Mouse (Mus musculus) myocyte (in vitro differentiated cells): ENCODE measurements around the gene Med16. TPM values are rescaled to one million over a fixed set of nuclear protein-coding genes. Genes with fewer than 3 reads are reported as not detected.

Experiments
- H3K27me3 ChIP-seq: one replicate; pipeline ENCODE4 v1.6.1; 2011; ENCODE audit not compliant: control insufficient read depth, insufficient read depth, insufficient read length
- H3K36me3 ChIP-seq: one replicate; pipeline ENCODE4 v1.6.1; 2011; ENCODE audit not compliant: control insufficient read depth, insufficient read depth
- H3K4me2 ChIP-seq: one replicate; pipeline ENCODE4 v1.6.1; 2011; ENCODE audit warnings: low read depth, control low read depth
- H3K4me3 ChIP-seq: one replicate; pipeline ENCODE4 v1.5.1; 2011; ENCODE audit warnings: mild to moderate bottlenecking, control low read depth, moderate library complexity
- H3K79me2 ChIP-seq: one replicate; pipeline ENCODE4 v1.6.1; 2011; ENCODE audit not compliant: control insufficient read depth, insufficient read depth
- H3ac ChIP-seq: one replicate; pipeline ENCODE4 v1.6.1; 2011; ENCODE audit not compliant: control insufficient read depth, insufficient read length
- CEBPB ChIP-seq: IDR thresholded peaks from 2 replicates; pipeline ENCODE4 v1.6.1; 2011; ENCODE audit warnings: mild to moderate bottlenecking, moderate library complexity; ENCODE audit not compliant: poor library complexity, insufficient read depth, severe bottlenecking
- E2F4 ChIP-seq: IDR thresholded peaks from one replicate; pipeline ENCODE4 v1.6.1; 2011; ENCODE audit warnings: mild to moderate bottlenecking, control low read depth, moderate library complexity; ENCODE audit not compliant: insufficient read depth
- MAX ChIP-seq: IDR thresholded peaks from one replicate; pipeline ENCODE4 v1.6.1; 2011; ENCODE audit warnings: low read depth, mild to moderate bottlenecking, control low read depth
- MYOD1 ChIP-seq, 3 experiments: IDR thresholded peaks; one replicate each; pipeline ENCODE4 v1.6.1; 2011; ENCODE audit warnings: control low read depth in 2 of 3, low read depth in 2 of 3, mild to moderate bottlenecking in 2 of 3, moderate library complexity in 1 of 3; ENCODE audit not compliant: insufficient read length in 2 of 3, control insufficient read depth in 1 of 3
- MYOG ChIP-seq, 3 experiments: IDR thresholded peaks; one replicate each; pipeline ENCODE4 v1.6.1; 2011; ENCODE audit warnings: control low read depth in 2 of 3, low read depth in 2 of 3, mild to moderate bottlenecking in 2 of 3; ENCODE audit not compliant: insufficient read length in 2 of 3, control insufficient read depth in 1 of 3, insufficient read depth in 1 of 3
- POLR2A ChIP-seq: IDR thresholded peaks from one replicate; pipeline ENCODE4 v1.6.1; 2011; ENCODE audit warnings: low read depth, mild to moderate bottlenecking, control low read depth, moderate library complexity; ENCODE audit not compliant: insufficient read length
- POLR2AphosphoS2 ChIP-seq: IDR thresholded peaks from one replicate; pipeline ENCODE4 v1.6.1; 2011; ENCODE audit warnings: low read depth, control low read depth; ENCODE audit not compliant: insufficient read length
- REST ChIP-seq: IDR thresholded peaks from one replicate; pipeline ENCODE4 v1.6.1; 2011; ENCODE audit warnings: mild to moderate bottlenecking, control low read depth, moderate library complexity; ENCODE audit not compliant: insufficient read depth, insufficient read length
- SRF ChIP-seq: IDR thresholded peaks from one replicate; pipeline ENCODE4 v1.6.1; 2011; ENCODE audit warnings: low read depth; ENCODE audit not compliant: control insufficient read depth, insufficient read length
- TCF12 ChIP-seq: IDR thresholded peaks from one replicate; pipeline ENCODE4 v1.6.1; 2011; ENCODE audit warnings: mild to moderate bottlenecking, control low read depth; ENCODE audit not compliant: poor library complexity, insufficient read depth, severe bottlenecking
- TCF3 ChIP-seq: IDR thresholded peaks from one replicate; pipeline ENCODE4 v1.6.1; 2011; ENCODE audit warnings: low read depth, control low read depth; ENCODE audit not compliant: insufficient read length
- USF1 ChIP-seq: IDR thresholded peaks from one replicate; pipeline ENCODE4 v1.6.1; 2011; ENCODE audit warnings: low read depth, mild to moderate bottlenecking, control low read depth, moderate library complexity
- polyA plus RNA-seq: library from polyadenylated mRNA; unstranded; fragments of >200 nt; fragmentation: generic; extraction: Trizol; gene quantifications from one replicate; pipeline ENCODE4 v1.2.1, GENCODE M21; 2012; ENCODE audit warnings: missing spikeins

Gene Med16
- polyA plus RNA-seq, 1 experiment = 31.4 TPM

DNA sequence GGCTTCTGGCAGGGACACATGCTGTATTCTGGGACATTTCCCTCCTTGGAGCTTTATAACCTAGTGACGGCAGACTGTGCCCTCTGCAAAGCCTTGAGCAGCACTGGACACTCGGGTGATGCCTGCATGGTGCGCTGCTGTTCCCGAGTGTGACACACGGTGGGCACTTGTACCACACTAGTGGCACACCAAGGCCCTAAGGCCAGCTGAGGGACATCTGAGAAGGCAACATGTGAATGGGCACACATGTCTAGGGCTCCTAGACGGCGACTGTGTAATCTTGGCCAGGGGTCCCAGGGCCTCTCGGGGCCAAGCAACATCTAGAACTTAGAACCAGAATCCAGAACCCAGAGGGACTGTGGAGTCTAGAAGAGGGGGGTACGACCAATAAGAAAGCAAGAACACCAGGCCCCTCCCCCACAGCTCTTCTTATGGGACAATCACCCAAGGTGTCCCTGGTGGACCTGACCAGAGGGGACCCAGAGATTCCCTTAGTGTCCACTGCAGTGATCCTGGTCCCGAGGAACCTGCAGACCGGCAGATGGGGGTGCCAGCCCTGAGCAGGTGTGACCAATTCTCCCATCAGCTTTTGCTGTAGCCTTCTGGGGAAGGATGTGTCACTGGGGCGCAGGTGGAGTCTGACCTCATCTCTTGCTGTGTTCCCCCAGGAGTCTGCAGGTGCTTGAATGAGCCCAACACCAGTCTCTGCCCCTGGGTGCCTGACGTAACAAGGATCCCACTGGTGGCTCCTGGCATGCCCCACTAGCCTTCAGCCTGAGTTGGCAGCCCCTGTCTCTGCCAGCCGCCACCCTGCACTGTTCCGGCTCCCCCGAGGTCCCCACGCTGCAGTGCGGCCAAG is 21.5 kb upstream of the Med16 start:
- peaks cover 5% of the 10 kb centered on the region for H3K36me3 ChIP-seq
- no peak overlapping the region for H3K4me2 ChIP-seq
- H3K79me2 ChIP-seq = peaks cover 4% of the 10 kb centered on the region
- H3K4me3 ChIP-seq = no peak overlapping the region
- H3K27me3 ChIP-seq = no peaks in the 10 kb centered on the region
- no peak overlapping the region for H3ac ChIP-seq
- TF ChIP-seq MAX (no peak), REST (no peak), POLR2AphosphoS2 (no peak), USF1 (no peak), MYOD1 (IDR thresholded peaks at IDR 0.05; ENCODE audit: control insufficient read depth in 1 of 3, insufficient read length in 2 of 3, low read depth in 2 of 3) (no peak), SRF (no peak), TCF12 (no peak), CEBPB (no peak), MYOG (IDR thresholded peaks at IDR 0.05; ENCODE audit: control insufficient read depth in 1 of 3, insufficient read depth in 1 of 3, insufficient read length in 2 of 3, low read depth in 2 of 3) (no peak), E2F4 (no peak), TCF3 (no peak), POLR2A (no peak)

DNA sequence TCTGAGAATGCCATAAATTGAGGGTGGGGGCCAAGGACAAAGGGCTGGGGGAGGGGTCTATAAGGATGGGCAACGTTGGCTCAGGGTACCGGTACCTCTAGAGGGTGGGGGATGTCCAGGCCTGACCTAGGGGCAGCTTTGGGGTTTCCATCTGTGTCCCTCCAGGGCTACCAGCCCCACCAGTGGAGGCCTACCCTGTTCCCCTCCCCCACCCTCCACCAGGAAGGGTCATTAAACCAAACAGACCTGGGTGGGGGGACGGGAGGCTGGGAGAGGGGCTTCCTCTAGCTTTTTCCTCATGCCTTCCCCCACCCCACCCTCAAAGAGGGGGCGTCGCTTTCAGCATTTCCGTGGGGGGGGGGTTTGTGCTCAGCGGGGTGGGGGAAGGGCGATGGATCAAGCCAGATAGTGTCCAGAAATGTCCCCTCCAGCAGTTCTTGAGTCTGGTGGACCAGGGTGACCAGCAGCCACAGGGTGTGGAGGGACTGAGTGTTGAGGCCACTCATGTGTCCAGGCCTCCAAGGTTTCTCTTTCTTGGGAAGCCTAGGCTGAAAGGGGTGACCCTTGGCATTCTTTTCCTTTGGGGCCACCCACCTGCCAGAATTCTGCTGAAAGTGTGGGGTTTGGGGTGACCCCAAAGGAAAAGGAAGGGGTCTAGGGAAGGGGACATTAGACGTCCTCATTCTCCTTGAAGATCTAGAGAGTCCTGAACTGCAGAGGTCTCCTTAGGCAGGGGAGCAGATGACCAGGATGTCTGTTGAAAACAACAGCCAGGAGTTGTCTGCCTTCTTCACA is 20.4 kb upstream of the Med16 start:
- peak overlapping the region; percentile 96 for H3K4me3 ChIP-seq
- no peak overlapping the region for H3ac ChIP-seq

DNA sequence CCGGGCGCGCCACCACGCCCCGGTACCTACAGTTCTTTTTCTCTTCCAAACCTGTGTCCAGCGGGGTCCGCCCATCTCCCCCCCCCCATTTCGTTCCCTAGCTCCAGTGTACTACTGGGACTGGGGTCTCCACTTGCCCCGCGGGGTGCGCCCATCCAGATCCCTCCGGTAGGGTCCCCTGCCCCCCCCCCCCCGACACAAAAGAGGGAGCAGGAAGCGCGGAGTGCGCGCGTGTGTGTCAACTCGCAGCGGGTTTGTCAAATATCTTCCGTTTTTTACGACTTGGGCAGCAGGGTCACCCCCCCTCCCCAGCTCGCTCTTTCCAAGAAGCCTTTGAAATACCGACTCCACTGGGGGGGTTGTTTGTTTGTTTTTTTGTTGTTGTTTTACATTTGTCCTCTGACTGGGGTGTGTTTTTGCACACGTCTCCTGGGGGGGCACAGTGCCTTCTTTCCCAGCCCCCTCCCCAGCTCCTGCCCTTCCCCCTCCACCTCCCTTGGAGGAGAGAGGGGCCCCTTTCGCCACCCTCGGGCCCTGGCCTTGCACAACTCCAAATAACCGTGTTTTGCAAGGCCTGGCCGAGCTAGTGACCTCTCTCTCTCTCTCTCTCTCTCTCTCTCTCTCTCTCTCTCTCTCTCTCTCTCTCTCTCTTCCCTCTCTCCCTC is 19.4 kb upstream of the Med16 start:
- TF ChIP-seq USF1 (no peak), REST (no peak), POLR2AphosphoS2 (no peak), TCF12 (no peak), POLR2A (no peak), MYOD1 (IDR thresholded peaks at IDR 0.05; ENCODE audit: control insufficient read depth in 1 of 3, insufficient read length in 2 of 3, low read depth in 2 of 3) (no peak), E2F4 (no peak), MYOG (IDR thresholded peaks at IDR 0.05; ENCODE audit: control insufficient read depth in 1 of 3, insufficient read depth in 1 of 3, insufficient read length in 2 of 3, low read depth in 2 of 3) (no peak), CEBPB (no peak), TCF3 (no peak), MAX (no peak), SRF (no peak)
- H3K27me3 ChIP-seq = no peaks in the 10 kb centered on the region
- H3ac ChIP-seq = peak overlapping the region; percentile 12
- H3K79me2 ChIP-seq = peaks cover 4% of the 10 kb centered on the region
- peak overlapping the region; percentile 99 for H3K4me2 ChIP-seq
- peaks cover 5% of the 10 kb centered on the region for H3K36me3 ChIP-seq
- H3K4me3 ChIP-seq = peak overlapping the region; percentile 96

More for the DNA sequence above, 20.4 kb upstream of the Med16 start:
- Histone ChIP-seq H3K36me3 (peaks cover 5% of the 10 kb centered on the region), H3K4me2 (no peak overlapping the region), H3K79me2 (peaks cover 4% of the 10 kb centered on the region), H3K27me3 (no peaks in the 10 kb centered on the region)
- no peak for TF ChIP-seq E2F4
- no peak for TF ChIP-seq POLR2AphosphoS2
- TF ChIP-seq REST = no peak
- no peak for TF ChIP-seq TCF12
- TF ChIP-seq USF1 = no peak
- no peak for TF ChIP-seq TCF3
- TF ChIP-seq SRF = no peak
- no peak for TF ChIP-seq CEBPB
- no peak for TF ChIP-seq POLR2A

DNA sequence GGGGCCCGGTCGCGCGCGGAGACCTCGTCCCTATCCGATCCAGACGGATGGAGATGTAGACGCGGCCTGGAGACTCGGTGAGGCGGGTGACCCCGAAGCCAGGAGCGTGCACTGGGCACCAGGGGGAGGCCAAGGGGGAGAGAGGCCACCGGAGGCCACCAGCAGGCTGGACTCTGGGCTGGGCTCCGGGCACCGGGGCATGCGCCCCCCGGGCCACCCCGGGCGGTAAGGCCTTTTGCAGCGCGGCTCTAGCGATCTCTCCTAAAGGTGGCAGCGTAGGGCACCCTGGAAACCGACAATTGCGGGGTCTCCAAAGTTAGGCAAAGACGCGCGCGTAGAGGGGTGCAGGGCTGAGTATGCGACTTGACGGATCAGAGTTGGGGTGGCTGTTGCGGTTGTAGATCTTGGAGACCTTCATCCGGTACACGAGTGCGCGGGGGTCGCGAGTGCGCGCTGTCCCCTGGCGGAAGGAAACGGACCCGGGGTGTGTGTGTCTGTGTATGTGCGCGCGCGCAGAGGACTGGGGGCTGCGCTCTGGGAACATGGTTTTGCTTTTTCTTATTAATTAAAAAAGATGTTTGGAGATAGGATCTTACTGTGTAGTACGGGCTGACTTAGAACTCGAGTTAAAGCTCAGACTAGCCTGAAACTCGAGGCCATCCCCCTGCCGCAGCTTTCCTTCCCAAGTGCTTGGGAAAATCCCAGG is 18.8 kb upstream of the Med16 start:
- peaks cover 4% of the 10 kb centered on the region for H3K79me2 ChIP-seq
- TF ChIP-seq MAX (no peak), MYOD1 (IDR thresholded peaks at IDR 0.05; ENCODE audit: control insufficient read depth in 1 of 3, insufficient read length in 2 of 3, low read depth in 2 of 3) (peak in 1 of 3 experiments; percentile 9)
- peaks cover 5% of the 10 kb centered on the region for H3K36me3 ChIP-seq
- H3K4me3 ChIP-seq = peak overlapping the region; percentile 96
- H3K27me3 ChIP-seq = no peaks in the 10 kb centered on the region
- H3ac ChIP-seq = peak overlapping the region; percentile 12
- peak overlapping the region; percentile 99 for H3K4me2 ChIP-seq
